Mouse (Mus musculus) CD8-positive naive resting alpha-beta T cell, adult 57 days (primary cell): Measurements from ENCODE around the gene Efcab12. TPM values are rescaled to one million over a fixed set of nuclear protein-coding genes. Genes with fewer than 3 reads are reported as not detected.

Experiments
- total RNA-seq: library from RNA; stranded (reverse); gene quantifications from one replicate; pipeline ENCODE4 v1.2.4, GENCODE M21; 2023

Gene Efcab12
- total RNA-seq, result 0.52 TPM

GRCm38 (mm10) chr6:115838161-115838597 is at the start of gene Efcab12:
Gene Efcab12 (minus strand): TSS chr6:115838412.

GRCm38 (mm10) chr6:115853091-115853813 is 15.0 kb upstream of the Efcab12 start, which contains the start of the genes Mbd4 and Ift122:
Gene Mbd4 (minus strand): TSS chr6:115853371.
Gene Ift122 (plus strand): TSS chr6:115853470.

GRCm38 (mm10) chr6:115808488-115809231 is 29.6 kb downstream of the Efcab12 start, which contains the start of gene Rpl32:
Gene Rpl32 (minus strand): TSS chr6:115808747.

GRCm38 (mm10) chr6:115774501-115774921 is 63.7 kb downstream of the Efcab12 start, which contains the start of gene Cand2:
Gene Cand2 (plus strand): TSS chr6:115774538.

DNA sequence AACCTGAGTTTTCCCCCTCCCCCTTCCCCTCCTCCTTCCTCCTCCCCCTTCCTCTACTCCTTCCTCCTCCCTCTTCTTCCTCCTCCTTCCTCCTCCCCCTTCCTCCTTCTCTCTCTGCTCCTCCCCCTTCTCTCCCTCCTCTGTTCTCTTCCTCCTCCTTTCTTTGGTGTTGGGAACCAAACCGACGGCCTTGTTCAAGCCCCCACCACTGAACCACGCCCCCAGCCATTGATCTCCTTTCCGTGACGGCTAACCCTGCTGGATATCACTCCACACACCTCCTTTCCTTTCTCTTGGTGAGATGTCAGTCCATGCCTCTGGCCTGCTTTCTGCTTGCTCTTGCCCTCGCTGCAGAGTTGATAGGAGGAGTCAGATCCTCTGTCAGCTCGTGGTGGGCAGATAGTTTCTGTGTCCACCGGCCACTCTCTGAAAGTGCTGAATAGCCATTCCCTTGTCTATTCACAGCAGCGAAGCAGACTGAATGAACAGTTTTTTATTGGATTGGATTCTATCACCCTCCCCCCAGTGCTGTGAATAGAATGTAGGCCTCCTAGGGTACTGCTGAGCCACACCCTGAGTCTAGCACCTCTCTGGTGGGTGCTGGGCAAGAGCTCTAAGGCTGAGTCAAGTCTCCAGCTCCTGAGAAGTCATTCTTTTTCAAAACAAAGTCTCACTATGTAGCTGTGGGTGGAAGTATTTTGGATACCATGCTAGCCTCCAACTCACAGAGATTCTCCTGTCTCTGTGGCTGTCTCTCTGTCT is 76.0 kb downstream of the Efcab12 start, which contains the start of gene Tmem40:
Gene Tmem40 (minus strand): TSS at position 416 of the 762 bp plus-strand sequence.

Other genes with a start within 250 kb of the Efcab12 start
- gene Mkrn2os, start 245.8 kb downstream of the Efcab12 start, total RNA-seq, result not detected
- gene Mkrn2, start 236.5 kb downstream of the Efcab12 start, total RNA-seq, result 37.3 TPM
- 149 TPM for gene Raf1, start 161.8 kb downstream of the Efcab12 start, total RNA-seq
- not detected for gene Tmem40, start 76.0 kb downstream of the Efcab12 start, total RNA-seq
- 5.6 TPM for gene Cand2, start 63.9 kb downstream of the Efcab12 start, total RNA-seq
- 3,642 TPM for gene Rpl32, start 29.7 kb downstream of the Efcab12 start, total RNA-seq
- 8.5 TPM for gene Mbd4, start 15.0 kb upstream of the Efcab12 start, total RNA-seq
- 2.8 TPM for gene Ift122, start 15.1 kb upstream of the Efcab12 start, total RNA-seq
- not detected for gene Rho, start 93.3 kb upstream of the Efcab12 start, total RNA-seq
- gene H1foo, start 106.5 kb upstream of the Efcab12 start, total RNA-seq, result not detected
- 13.2 TPM for gene Plxnd1, start 156.6 kb upstream of the Efcab12 start, total RNA-seq